Mouse (Mus musculus): ENCODE data around the gene Xylt2. TPM values are rescaled to one million over a fixed set of nuclear protein-coding genes. Genes with fewer than 3 reads are reported as not detected.

Xylt2 gene
- total and polyA plus RNA-seq, 3 experiments: 10.1 to 20.2 (median 16.3) TPM

- in situ Hi-C loops (cut with MboI; ENCODE audit: low pct_ligation_motif_present, low pct_unique_long_range_greater_than_20kb, low sequenced_read_pairs): no loop called here
- Histone ChIP-seq H3K9ac (ENCODE audit: insufficient read depth, low read depth) (no peak overlapping the region), H3K4me3 (replicated peaks in 1 of 3; ENCODE audit: low read depth in 2 of 3, low read length in 2 of 3, poor library complexity in 1 of 3) (no peak overlapping the region), H3K79me2 (replicated peaks; ENCODE audit: control insufficient read depth, extremely low read depth, insufficient read depth, poor library complexity, severe bottlenecking) (peaks cover 52% of the 10 kb centered on the region), H3K27ac (ENCODE audit: insufficient read depth, low read depth) (no peak overlapping the region), H3K4me2 (ENCODE audit: insufficient read depth, low read depth, poor library complexity, severe bottlenecking) (no peak overlapping the region), H3K27me3 (replicated peaks) (no peaks in the 10 kb centered on the region), H3K36me3 (replicated peaks in 1 of 2; ENCODE audit: control insufficient read depth in 1 of 2, insufficient read depth in 1 of 2, low read length in 1 of 2) (peaks cover 72 to 85% of the 10 kb centered on the region in 2 experiments), H3K4me1 (ENCODE audit: control insufficient read depth in 1 of 2, insufficient read depth in 2 of 2) (peaks cover 2 to 29% of the 10 kb centered on the region in 2 experiments; a peak in 2 of 4 replicates), H3K9me3 (replicated peaks; ENCODE audit: low read length) (no peaks in the 10 kb centered on the region)
- no peak for DNase-seq (ENCODE audit: extremely low read depth)
- no peak for TF ChIP-seq IRF4 (IDR thresholded peaks at IDR 0.05; ENCODE audit: low read depth, low read length)
- no peak for TF ChIP-seq CHD2 (IDR thresholded peaks at IDR 0.05; ENCODE audit: low read length)
- TF ChIP-seq CTCF (conservative IDR thresholded peaks at IDR 0.05 in 1 of 2, IDR thresholded peaks at IDR 0.05 in 1 of 2; ENCODE audit: low read depth in 2 of 2, low read length in 2 of 2): no peak
- TF ChIP-seq ZMIZ1 (IDR thresholded peaks at IDR 0.05; ENCODE audit: low read depth, low read length): no peak
- no peak for TF ChIP-seq SIN3A (IDR thresholded peaks at IDR 0.05; ENCODE audit: low read length)
- no peak for TF ChIP-seq PAX5 (IDR thresholded peaks at IDR 0.05; ENCODE audit: low read length)
- TF ChIP-seq EP300 (IDR thresholded peaks at IDR 0.05; ENCODE audit: low read length): no peak
- no peak for TF ChIP-seq ELF1 (IDR thresholded peaks at IDR 0.05; ENCODE audit: low read depth, low read length)
- TF ChIP-seq CHD1 (IDR thresholded peaks at IDR 0.05; ENCODE audit: low read depth, low read length): no peak
- no peak for TF ChIP-seq JUN (IDR thresholded peaks at IDR 0.05; ENCODE audit: insufficient read depth, low read depth, low read length)
- no peak for TF ChIP-seq ZNF384 (IDR thresholded peaks at IDR 0.05; ENCODE audit: low read depth, low read length)
- TF ChIP-seq GABPA (IDR thresholded peaks at IDR 0.05; ENCODE audit: insufficient replicate concordance, low read depth, low read length): no peak
- dilution Hi-C loops (cut with MboI; ENCODE audit: extremely low pct_ligation_motif_present, extremely low pct_unique_long_range_greater_than_20kb, low sequenced_read_pairs): no loop called here
Observed at GRCm38 (mm10) chr11:94634431-94634830, 42.9 kb downstream of the Xylt2 start.

GRCm38 (mm10) chr11:94632988-94633387 lies 44.3 kb downstream of the Xylt2 start:
- H3K79me2 ChIP-seq (replicated peaks; ENCODE audit: control insufficient read depth, extremely low read depth, insufficient read depth, poor library complexity, severe bottlenecking): peaks cover 52% of the 10 kb centered on the region
- H3K4me3 ChIP-seq (replicated peaks in 1 of 3; ENCODE audit: low read depth in 2 of 3, low read length in 2 of 3, poor library complexity in 1 of 3): no peak overlapping the region
- no peaks in the 10 kb centered on the region for H3K27me3 ChIP-seq (replicated peaks)
- H3K9me3 ChIP-seq (replicated peaks; ENCODE audit: low read length): no peaks in the 10 kb centered on the region
- in situ Hi-C loops (cut with MboI; ENCODE audit: low pct_ligation_motif_present, low pct_unique_long_range_greater_than_20kb, low sequenced_read_pairs) (no loop called here), dilution Hi-C loops (cut with MboI; ENCODE audit: extremely low pct_ligation_motif_present, extremely low pct_unique_long_range_greater_than_20kb, low sequenced_read_pairs) (no loop called here)
- H3K4me1 ChIP-seq (ENCODE audit: control insufficient read depth in 1 of 2, insufficient read depth in 2 of 2): peaks cover 2 to 29% of the 10 kb centered on the region in 2 experiments; a peak in 2 of 4 replicates
- no peak overlapping the region for H3K9ac ChIP-seq (ENCODE audit: insufficient read depth, low read depth)
- no peak overlapping the region for H3K27ac ChIP-seq (ENCODE audit: insufficient read depth, low read depth)
- no peak for TF ChIP-seq POLR2AphosphoS2 (IDR thresholded peaks at IDR 0.05; ENCODE audit: low read depth, low read length)
- TF ChIP-seq JUND (conservative IDR thresholded peaks at IDR 0.05; ENCODE audit: low read depth, low read length): no peak
- no peak for TF ChIP-seq TBP (conservative IDR thresholded peaks at IDR 0.05; ENCODE audit: low read depth, low read length)
- TF ChIP-seq ELF1 (IDR thresholded peaks at IDR 0.05; ENCODE audit: low read depth, low read length): no peak
- no peak for TF ChIP-seq UBTF (IDR thresholded peaks at IDR 0.05; ENCODE audit: low read depth, low read length)
- no peak for TF ChIP-seq BHLHE40 (IDR thresholded peaks at IDR 0.05; ENCODE audit: low read depth, low read length)
- no peak for TF ChIP-seq RAD21 (IDR thresholded peaks at IDR 0.05; ENCODE audit: low read depth, low read length)
- TF ChIP-seq E2F4 (IDR thresholded peaks at IDR 0.05; ENCODE audit: insufficient replicate concordance, low read depth, low read length): no peak
- no peak for TF ChIP-seq MXI1 (IDR thresholded peaks at IDR 0.05; ENCODE audit: low read depth, low read length)
- TF ChIP-seq IRF4 (IDR thresholded peaks at IDR 0.05; ENCODE audit: low read depth, low read length): no peak
- no peak for TF ChIP-seq MAFK (IDR thresholded peaks at IDR 0.05; ENCODE audit: insufficient replicate concordance, low read length)
- H3K36me3 ChIP-seq (replicated peaks in 1 of 2; ENCODE audit: control insufficient read depth in 1 of 2, insufficient read depth in 1 of 2, low read length in 1 of 2): peaks cover 59 to 70% of the 10 kb centered on the region in 2 experiments
- H3K4me2 ChIP-seq (ENCODE audit: insufficient read depth, low read depth, poor library complexity, severe bottlenecking): no peak overlapping the region
- DNase-seq (ENCODE audit: extremely low read depth): no peak
